Mouse (Mus musculus): Measurements from ENCODE around the gene Arxes2.

DNA sequence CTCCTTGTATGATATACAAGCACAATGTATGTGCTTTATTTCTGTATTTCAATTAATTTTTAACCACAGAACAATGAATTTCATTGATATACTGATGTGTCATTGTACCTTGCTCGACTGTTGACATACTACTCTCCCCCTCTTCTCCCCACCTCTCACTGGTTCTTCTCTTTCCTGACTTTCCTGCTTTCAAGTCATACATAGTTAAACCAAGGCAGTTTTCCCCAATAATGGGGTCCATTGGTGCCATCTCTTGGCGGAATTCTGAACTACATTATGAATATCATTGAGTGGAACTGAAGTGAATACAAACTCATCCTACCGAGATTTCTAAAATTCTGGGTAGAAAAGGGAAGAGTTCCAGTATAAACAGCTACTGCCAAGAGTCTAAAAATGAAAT lies 30.0 kb upstream of the Arxes2 start:
- TF ChIP-seq CTCF (IDR thresholded peaks at IDR 0.05; ENCODE audit: borderline replicate concordance, insufficient read depth, low read depth, low read length) = no peak
- TF ChIP-seq POLR2A (IDR thresholded peaks at IDR 0.05; ENCODE audit: borderline replicate concordance, insufficient read depth, low read length) = no peak

Measured in cerebellum, adult 2 months (tissue).